Mouse (Mus musculus) gonadal fat pad, adult 2 months (tissue): Measurements from ENCODE around the gene Slc12a3. TPM values are rescaled to one million over a fixed set of nuclear protein-coding genes. Genes with fewer than 3 reads are reported as not detected.
"Not testable (repeated sequence)": the region's sequence is repeated elsewhere in the genome, so short reads cannot be mapped to it uniquely, and the experiment has no call there.

Experiments used
- DNase-seq: peaks from one replicate; pipeline ENCODE4 v3.0.0-alpha.2; 2012; ENCODE audit warnings: low read depth
- polyA plus RNA-seq: library from polyadenylated mRNA; depleted of rRNA; stranded (reverse); fragments of >200 nt; gene quantifications from 2 replicates; pipeline ENCODE4 v1.2.3, GENCODE M21; 2012; rRNA removed

The Slc12a3 gene
- polyA plus RNA-seq, 1 experiment = 1.0 TPM

DNA sequence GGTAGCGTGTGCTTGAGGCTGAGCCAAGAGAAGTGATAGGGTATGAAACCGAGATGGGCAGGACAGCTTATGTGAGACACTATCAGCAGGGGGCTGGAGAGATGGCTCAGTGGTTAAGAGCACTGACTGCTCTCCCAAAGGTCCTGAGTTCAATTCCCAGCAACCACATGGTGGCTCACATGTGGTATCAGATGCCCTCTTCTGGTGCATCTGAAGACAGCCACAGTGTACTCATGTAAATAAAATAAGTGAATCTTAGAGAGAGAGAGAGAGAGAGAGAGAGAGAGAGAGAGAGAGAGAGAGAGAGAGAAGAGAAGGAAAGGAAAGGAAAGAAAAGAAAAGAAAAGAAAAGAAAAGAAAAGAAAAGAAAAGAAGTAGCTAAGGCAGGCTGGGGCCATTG is 71.0 kb downstream of the Slc12a3 start:
- DNase-seq = not testable (repeated sequence)

GRCm38 (mm10) chr8:94408443-94409080 is 79.6 kb downstream of the Slc12a3 start:
- DNase-seq = no peak

DNA sequence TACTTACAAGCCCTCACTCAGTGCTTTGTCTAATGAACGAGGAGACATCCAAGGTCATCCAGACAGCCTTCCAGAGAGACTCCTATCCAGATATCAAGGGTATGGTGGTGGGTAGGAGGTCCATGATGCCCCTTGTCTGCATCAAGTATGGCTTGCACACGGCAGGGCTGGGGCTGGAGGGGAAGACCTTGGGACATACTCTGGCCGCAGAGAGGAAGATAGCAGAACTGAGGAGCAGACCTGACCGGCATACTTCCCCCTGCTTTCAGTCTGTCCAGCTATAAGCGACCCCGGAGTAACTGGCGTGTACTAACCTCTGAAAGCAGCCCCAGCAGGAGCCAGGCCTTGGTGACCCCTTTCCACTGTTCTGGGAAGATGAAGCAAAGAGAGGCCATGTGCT is 80.5 kb downstream of the Slc12a3 start:
- no peak for DNase-seq

DNA sequence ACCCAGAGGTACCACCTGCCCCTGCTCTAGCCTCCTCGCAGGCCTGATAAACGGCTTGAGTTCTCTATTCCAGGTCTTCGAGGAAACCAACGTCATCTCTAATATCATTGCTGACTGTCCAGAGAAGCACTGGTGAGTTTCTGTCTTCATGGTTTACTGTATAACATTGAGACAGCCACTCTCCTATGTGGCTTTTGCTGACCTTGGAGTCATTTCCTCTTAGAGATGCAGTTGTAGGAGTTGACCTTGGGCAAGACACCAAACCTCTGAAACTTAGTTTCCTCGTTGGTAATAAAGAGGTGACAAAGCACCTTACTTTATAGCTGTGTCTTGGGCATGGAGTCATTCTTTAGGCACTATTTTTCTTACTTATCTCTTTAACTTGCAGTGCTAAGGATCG is 83.5 kb downstream of the Slc12a3 start:
- no peak for DNase-seq

GRCm38 (mm10) chr8:94413509-94413908 is 84.5 kb downstream of the Slc12a3 start:
- DNase-seq = no peak

- DNase-seq = no peak
Measured at GRCm38 (mm10) chr8:94415218-94415617, 86.2 kb downstream of the Slc12a3 start.

Other genes starting within 250 kb of the Slc12a3 start
- 26.9 and 28.2 TPM in 2 replicates for gene Bbs2, start 230.3 kb upstream of the Slc12a3 start, polyA plus RNA-seq
- not detected in 2 replicates for gene Mt4, start 192.0 kb upstream of the Slc12a3 start, polyA plus RNA-seq
- 4.9 and 22.1 TPM in 2 replicates for gene Mt3, start 176.6 kb upstream of the Slc12a3 start, polyA plus RNA-seq
- gene Mt2, start 156.5 kb upstream of the Slc12a3 start, polyA plus RNA-seq = 147 and 159 TPM in 2 replicates
- 866 and 1,103 TPM in 2 replicates for gene Mt1, start 150.1 kb upstream of the Slc12a3 start, polyA plus RNA-seq
- gene Nup93, start 114.6 kb upstream of the Slc12a3 start, polyA plus RNA-seq = 22.7 and 24.3 TPM in 2 replicates
- gene Herpud1, start 57.2 kb downstream of the Slc12a3 start, polyA plus RNA-seq = 262 and 303 TPM in 2 replicates
- gene Nlrc5, start 105.2 kb downstream of the Slc12a3 start, polyA plus RNA-seq = 11.2 and 13.3 TPM in 2 replicates
- gene Cpne2, start 203.8 kb downstream of the Slc12a3 start, polyA plus RNA-seq = 45.6 and 50.1 TPM in 2 replicates